Mouse (Mus musculus): Measurements from ENCODE around the gene Pknox2.

DNA sequence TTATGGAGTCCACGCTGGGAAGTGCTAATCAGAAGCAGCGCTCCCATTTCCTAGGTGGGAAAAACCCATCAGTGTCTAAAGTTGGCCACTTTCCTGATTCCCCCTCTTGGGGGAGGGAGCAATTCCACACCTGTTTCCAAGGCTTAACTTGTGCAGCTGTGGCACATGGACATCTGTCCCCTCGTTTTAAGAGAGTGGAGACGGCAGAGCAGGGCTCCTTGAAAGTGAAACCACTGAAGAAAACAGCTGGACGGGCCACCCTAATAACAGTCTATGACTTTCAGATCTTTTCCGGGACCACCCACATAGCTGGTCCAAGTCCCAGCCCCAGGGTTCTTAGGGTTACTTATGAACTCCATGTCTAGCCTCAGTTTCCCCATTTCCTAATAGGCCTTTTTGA lies 94.2 kb downstream of the Pknox2 start:
- TF ChIP-seq CTCF (IDR thresholded peaks at IDR 0.05; ENCODE audit: low read depth) (no peak), EP300 (IDR thresholded peaks at IDR 0.05; ENCODE audit: low read depth) (no peak)
